Mouse (Mus musculus) c-Kit-positive CD71-positive TER-119-negative erythroid progenitor cells, embryonic 14.5 days (primary cell): ENCODE results near the gene Fbxo6.
"Not testable (repeated sequence)": the region's sequence is repeated elsewhere in the genome, so short reads cannot be mapped to it uniquely, and the experiment has no call there.

ENCODE experiments used
- DNase-seq: peaks from one replicate; pipeline ENCODE4 v3.0.0-alpha.2; 2013; ENCODE audit warnings: low read depth

Fbxo6 gene

DNA sequence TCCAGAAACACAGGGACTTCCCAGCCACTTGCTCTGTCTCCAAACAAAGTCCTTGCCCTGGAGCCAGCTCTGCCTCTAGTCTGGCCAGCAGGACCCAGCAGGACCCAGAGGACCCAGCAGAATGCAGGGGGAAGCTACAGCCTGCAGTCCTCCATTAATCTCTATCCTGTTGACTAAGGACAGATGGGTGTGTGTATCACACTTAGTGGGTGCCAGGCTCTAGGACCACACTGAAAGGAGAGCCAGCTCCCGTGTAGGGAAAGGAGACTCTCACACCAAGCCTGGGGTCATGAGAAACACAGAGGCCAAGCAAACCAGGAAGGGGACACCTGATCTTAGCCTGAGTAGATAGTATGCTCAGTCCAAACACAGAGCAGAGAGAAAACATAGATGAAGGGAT lies 23.7 kb downstream of the Fbxo6 start:
- DNase-seq: no peak

- no peak for DNase-seq
Observed at GRCm38 (mm10) chr4:148122694-148123066, 29.3 kb downstream of the Fbxo6 start.

DNA sequence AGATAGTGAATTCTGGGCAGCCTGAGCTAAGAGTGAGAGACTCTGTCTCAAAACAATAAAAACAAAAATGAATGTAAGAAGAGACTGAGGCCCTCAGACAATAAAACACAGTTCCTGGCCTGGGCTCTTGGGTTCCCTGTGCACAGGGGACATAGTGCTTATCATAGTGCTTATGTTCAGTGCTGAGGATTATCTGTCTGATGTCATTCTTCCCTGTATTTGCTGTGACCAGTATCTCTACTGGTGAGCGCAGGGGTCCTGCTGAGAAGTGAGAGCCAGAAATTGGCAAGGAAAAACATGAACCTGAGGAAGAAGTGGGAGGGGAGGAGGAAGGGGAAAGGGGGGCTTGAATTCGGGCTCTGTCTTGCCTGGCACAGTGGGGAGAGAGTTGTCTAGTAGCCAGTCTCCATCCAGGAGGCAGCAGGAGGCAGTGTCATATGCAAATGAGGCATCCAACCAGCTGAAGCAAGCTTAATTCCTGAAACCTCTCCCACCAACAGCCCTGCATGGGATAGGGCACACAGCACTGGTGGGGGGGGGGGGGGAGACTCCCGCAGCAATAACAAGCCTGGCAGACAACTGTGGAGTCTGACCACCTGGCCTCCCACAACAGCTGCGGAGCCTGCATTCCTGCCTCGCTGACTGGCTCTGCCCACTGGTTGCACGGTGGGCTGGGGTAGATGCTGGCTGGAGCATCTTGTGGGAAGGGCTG lies 29.8 kb downstream of the Fbxo6 start:
- no peak for DNase-seq

GRCm38 (mm10) chr4:148121362-148121761 lies 30.6 kb downstream of the Fbxo6 start:
- DNase-seq: no peak

DNA sequence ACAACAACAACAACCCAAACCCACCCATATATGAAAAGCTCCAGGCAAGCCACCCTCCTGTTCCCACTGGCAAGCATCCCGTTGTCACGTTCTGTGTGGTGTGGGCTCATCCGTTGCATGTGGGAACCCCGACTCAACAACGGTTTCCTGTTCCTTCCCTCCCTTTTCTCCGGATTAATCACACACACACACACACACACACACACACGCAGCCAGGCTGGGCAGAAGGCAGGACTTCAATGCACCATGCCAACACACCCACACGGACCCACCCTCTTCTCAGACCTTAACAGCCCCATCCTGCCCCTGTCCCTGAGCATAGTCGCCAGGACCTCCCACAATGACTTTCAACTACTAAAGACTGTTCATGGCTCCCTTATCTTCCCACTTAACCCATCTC lies 31.4 kb downstream of the Fbxo6 start:
- no peak for DNase-seq

DNA sequence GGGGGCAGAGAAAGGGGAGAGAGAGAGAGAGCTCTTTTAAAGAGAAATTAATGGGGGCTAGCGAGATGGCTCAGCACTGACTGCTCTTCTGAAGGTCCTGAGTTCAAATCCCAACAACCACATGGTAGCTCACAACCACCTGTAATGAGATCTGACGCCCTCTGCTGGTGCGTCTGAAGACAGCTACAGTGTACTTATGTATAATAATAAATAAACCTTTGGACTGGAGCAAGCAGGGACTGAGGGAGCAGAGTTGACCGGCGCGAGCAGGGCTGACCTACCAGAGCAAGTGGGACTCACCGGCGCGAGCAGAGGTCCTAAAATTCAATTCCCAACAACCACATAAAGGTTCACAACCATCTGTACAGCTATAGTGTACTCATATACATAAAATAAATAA lies 32.4 kb downstream of the Fbxo6 start:
- DNase-seq: not testable (repeated sequence)

DNA sequence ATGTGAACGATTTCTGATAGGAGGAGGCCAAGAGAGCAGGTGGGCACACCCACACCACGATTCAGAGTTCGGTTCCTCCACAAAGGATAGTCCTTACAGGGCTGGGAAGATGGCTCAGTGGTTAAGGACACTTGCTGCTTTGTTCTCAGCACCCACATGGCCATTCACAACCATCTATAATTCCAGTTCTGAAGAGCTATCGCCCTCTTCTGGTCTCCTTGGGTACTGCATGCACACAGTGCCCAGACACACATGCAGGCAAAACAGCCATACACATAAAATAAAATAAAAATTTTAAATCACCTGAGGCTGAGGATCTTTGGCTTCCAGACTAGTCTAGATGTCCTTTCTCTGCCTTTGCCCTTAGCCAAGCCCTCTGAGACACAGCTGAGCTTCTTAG lies 34.5 kb downstream of the Fbxo6 start:
- no peak for DNase-seq

- no peak for DNase-seq
Observed at GRCm38 (mm10) chr4:148116657-148117056, 35.3 kb downstream of the Fbxo6 start.

GRCm38 (mm10) chr4:148115467-148115866 lies 36.5 kb downstream of the Fbxo6 start:
- DNase-seq: no peak

GRCm38 (mm10) chr4:148114758-148115391 lies 37.1 kb downstream of the Fbxo6 start:
- peak; percentile 58 for DNase-seq

DNA sequence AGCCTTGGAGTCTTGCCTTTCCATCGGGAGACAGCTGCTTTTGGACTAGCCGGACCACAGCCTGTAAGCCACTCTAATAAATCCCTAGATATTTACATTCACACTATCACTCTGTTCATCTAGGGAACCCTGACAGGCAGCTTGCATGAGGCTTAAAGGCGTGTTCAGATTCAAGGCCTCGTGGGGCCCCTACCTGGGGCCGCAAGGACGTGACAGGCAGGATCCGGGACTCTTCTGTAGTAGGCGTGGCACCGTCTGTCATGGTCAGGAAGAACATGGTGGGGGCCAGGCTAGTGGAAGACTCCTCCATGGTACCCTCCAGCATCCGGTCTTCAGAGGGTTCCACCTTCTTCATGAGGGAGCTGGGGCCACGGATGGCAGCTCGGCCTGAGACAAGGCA lies 39.4 kb downstream of the Fbxo6 start:
- no peak for DNase-seq

DNA sequence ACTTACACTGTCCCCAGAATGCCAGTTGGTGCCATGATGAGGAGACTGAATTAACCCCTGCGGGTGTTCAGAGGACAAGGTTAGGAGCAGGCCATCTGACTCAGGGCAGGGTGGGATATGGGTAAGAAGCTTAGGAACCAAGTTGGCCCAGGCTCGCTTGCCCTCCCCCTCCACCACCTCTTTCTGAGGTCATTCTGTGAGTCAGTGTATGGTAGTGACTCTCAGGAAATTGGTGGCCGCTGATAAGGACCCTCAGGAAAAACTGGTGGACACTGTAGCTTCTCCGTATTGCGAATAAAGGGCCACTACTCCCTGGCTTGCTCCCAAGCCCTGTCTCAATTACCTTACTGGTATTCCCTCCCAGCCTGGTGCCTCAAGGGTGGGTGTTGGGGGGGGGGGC lies 42.7 kb downstream of the Fbxo6 start:
- no peak for DNase-seq

DNA sequence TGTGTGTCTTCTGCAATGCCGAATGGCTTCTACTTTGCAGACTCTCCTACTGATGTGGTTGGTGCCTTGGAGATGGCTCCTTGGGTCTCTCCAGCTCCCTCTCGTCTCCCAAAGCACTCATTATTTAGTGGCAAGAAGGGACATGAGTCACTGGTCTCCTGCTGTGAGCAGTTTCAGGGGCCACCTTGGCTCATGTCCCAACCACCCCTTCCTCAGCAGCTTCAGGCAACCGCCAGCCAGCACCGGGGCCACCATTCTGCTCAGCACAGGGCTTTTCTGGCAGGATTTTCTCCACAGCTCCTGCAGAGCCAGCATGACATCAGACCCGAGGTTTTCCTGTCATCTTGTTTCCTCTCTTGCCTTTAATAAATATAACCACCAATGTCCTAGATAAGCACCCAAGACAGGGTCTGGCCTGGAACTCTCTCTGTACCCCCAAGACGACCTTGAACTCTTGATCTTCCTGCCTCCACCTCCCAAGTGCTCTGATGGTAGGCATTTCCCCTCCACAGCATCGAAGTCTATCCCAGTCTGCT lies 43.3 kb downstream of the Fbxo6 start:
- no peak for DNase-seq

DNA sequence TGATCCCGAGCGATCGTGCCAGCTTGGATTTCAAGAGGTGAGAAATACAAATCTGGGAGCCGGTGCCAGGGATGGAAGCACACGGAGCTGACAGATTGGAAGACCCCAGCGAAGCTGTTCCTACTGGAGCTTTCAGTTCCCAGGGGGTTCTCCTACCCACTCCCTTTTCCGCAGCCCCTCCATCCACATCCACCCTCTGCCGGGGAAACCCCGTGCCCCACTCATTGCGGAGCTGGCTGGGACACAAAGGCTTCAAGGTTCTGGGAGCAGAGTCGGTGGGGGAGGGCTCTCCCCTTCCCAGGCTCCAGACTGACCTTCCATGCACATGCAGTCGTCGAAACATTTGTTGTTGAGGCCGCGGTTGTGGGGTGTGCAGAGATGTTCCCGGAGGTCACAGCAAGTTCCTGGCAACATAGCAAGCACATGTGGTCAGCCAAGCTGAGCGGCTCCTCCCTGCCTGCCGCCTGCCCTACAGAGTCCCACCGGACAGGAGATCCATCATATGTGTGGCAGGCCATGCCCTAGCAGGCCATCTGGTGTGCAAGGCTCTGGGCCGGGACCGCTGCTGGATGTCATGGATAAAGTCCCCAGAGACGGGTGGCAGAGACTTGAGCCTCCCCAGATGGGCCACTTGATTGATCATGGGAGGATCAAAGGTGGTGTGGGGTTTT lies 44.2 kb downstream of the Fbxo6 start:
- DNase-seq: no peak

DNA sequence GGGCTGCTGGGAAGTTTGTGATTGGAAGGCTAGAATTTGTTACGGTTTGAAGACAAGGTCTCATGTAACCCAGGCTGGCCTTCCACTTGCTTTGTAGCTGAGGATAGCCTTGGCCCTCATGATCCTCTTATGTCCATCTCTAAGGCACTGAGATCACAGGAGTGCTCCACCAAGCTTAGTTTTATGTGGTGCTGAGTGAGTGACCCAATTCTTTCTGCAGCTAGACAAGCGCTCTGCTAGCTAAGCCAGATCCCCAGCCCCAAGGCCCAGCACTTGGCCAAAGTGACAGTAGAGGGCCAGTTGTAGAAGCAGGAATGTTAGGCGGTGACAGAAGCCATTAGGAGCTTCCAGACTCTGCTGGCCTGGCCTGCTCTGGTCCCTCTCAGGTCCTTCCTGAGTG lies 47.8 kb downstream of the Fbxo6 start:
- no peak for DNase-seq

DNA sequence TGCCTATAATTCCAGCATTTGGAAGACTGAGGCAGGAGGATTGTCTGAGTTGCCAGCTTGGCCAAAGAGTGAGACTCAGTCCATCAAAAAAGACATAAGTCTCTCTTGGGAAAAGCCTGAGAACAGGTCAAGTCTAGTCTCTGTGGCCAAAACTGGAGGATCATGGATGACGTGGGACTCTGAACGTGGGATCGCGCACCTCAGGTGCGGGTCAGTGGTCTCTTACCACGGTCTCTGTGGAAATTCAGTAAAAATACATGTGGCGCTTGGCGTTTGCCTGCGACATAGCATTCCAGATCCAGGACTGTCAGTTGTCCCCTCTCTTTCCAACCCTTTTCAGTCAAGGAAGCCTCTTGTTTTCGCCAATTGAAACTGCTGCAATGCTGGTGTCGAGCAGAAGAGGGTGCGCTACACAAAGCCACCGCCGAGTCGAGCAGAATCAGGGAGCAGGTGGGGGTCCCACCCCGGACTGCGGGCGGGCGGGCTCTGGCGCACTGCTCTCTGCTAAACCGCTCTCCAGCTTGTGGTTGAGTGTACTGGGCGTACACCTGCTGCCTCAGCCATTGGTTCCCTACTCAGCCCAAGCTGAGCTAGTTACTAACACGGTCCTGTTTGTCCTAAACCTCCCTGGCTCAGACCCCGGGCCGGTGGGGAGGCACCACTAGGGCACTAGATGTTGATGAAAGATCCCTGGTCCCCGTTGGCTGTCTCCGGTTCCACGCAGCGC lies 50.0 kb downstream of the Fbxo6 start:
- DNase-seq: no peak

GRCm38 (mm10) chr4:148098666-148099065 lies 53.3 kb downstream of the Fbxo6 start:
- no peak for DNase-seq

DNA sequence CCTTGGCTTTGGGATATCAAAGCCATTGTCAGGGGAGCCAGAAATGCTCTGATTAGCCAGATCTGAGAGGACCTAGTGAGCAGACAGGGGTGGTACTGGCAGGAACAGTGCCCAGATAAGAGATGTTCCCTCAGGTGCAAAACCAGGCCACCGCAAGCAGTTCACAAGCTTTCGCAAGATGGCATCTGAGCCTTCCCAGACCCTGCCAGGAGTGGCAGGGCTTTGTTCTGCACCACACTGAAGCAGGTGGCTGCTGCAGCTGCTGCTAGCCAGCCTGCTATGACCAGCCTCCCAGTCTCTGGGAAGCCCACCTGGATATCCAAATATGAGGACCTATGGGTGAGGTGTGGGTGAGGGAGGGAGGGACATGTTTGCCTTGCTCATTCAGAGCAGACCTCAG lies 54.0 kb downstream of the Fbxo6 start:
- no peak for DNase-seq
